Mouse (Mus musculus) lung, postnatal 0 days (tissue): ENCODE results near the gene Anapc13. TPM values are rescaled to one million over a fixed set of nuclear protein-coding genes. Genes with fewer than 3 reads are reported as not detected.

Source experiments
- ATAC-seq: fragments of 200-750 bp; cut with Nextera tagmentation; 2 replicates; pipeline ENCODE4 v1.8.0; 2017; ENCODE audit warnings: moderate library complexity
- DNase-seq: peaks from one replicate; pipeline ENCODE4 v3.0.0-alpha.2; 2016; ENCODE audit warnings: low spot score
- H3K27ac ChIP-seq: fragments of 300-500 bp; sonication (generic); 2 replicates; pipeline ENCODE4 v1.5.1; 2014; ENCODE audit warnings: antibody characterized with exemption, mild to moderate bottlenecking, low read length, mixed read lengths
- H3K27me3 ChIP-seq: fragments of 300-500 bp; sonication (generic); replicated peaks from 2 replicates; pipeline ENCODE4 v1.6.1; 2014; ENCODE audit warnings: low read length, mixed read lengths; ENCODE audit not compliant: insufficient read depth
- H3K36me3 ChIP-seq: fragments of 300-500 bp; sonication (generic); 2 replicates; pipeline ENCODE4 v1.6.1; 2014; ENCODE audit warnings: low read length, mixed read lengths; ENCODE audit not compliant: insufficient read depth
- H3K4me1 ChIP-seq: fragments of 300-500 bp; sonication (generic); 2 replicates; pipeline ENCODE4 v1.6.1; 2014; ENCODE audit warnings: antibody characterized with exemption, low read depth, low read length, mixed read lengths; ENCODE audit not compliant: insufficient read depth
- H3K4me2 ChIP-seq: fragments of 300-500 bp; sonication (generic); replicated peaks from 2 replicates; pipeline ENCODE4 v1.6.1; 2014; ENCODE audit warnings: low read depth, mild to moderate bottlenecking, low read length, moderate library complexity, mixed read lengths
- H3K4me3 ChIP-seq: fragments of 300-500 bp; sonication (generic); 2 replicates; pipeline ENCODE4 v1.5.1; 2014; ENCODE audit warnings: low read depth, low read length
- H3K9ac ChIP-seq: fragments of 300-500 bp; sonication (generic); replicated peaks from 2 replicates; pipeline ENCODE4 v1.6.1; 2014; ENCODE audit warnings: low read depth, mild to moderate bottlenecking
- H3K9me3 ChIP-seq: fragments of 300-500 bp; sonication (generic); 2 replicates; pipeline ENCODE4 v1.6.1; 2016; ENCODE audit warnings: low read length, mixed read lengths
- CTCF ChIP-seq: IDR thresholded peaks from 2 replicates; pipeline ENCODE4 v1.5.1; 2016; ENCODE audit warnings: antibody characterized with exemption, mild to moderate bottlenecking
- EP300 ChIP-seq: IDR thresholded peaks from 2 replicates; pipeline ENCODE4 v1.6.1; 2016; ENCODE audit warnings: antibody characterized with exemption, mild to moderate bottlenecking, control low read depth
- WGBS: fragments of 180-500 bp; shearing (Covaris S2); extraction: QIAGEN DNeasy Blood & Tissue Kit; methylation state at CpG from one replicate; pipeline ENCODE4 v1.1.7; 2014; 5-methylcytosine and 5-hydroxymethylcytosine counted together
- polyA plus RNA-seq: library from polyadenylated mRNA; unstranded; fragments of >200 nt; fragmentation: Nextera tagmentation; extraction: Ambion mirVana; gene quantifications from 2 replicates; pipeline ENCODE4 v1.2.1, GENCODE M21; 2015

Gene Anapc13
- polyA plus RNA-seq, 1 experiment from 2014 or later, result 151 TPM

DNA sequence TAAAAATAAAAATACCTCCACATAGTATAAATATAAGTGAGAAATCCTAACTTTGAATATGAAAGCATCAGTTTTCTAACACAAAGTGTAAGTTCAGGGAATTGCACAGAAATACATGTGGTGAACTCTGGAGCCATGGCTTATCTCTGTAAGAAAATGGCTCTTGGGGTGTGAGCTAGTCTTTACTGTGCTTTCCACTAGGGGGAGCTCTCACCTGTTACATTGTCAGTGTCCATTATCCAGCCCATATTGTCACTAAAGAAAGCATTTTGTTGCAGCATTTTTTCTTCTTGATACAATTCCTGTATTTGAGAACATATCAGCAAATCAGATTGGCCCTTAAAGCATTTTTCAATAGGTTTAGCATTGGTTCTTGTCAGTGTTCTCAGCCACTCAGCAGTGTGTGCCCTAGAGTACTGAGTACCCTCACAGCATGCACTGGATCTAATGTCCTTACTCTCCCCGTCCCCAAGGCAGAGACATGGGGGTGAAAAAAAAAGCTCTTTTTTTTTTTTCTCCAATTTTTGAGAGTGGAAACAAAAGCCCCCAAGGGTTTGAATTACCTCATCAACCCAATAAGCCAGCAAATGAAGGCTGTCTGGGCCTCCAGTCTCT, 6.9 kb downstream of the Anapc13 start:
- DNase-seq (peak; percentile 89), ATAC-seq (peak; percentile 55)
- H3K9ac ChIP-seq, result no peak overlapping the region
- no peaks in the 10 kb centered on the region for H3K9me3 ChIP-seq
- H3K36me3 ChIP-seq, result no peaks in the 10 kb centered on the region; the same call in 1 of the 2 replicates
- no peak overlapping the region for H3K4me3 ChIP-seq
- peaks cover 7% of the 10 kb centered on the region; the same call in 1 of the 2 replicates for H3K4me1 ChIP-seq
- WGBS, result 50% methylated on average over 1 of the region's 1 CpGs
- no peak overlapping the region for H3K27ac ChIP-seq
- no peaks in the 10 kb centered on the region for H3K27me3 ChIP-seq
- TF ChIP-seq EP300, result no peak
- TF ChIP-seq CTCF, result peak; percentile 88
- no peak overlapping the region for H3K4me2 ChIP-seq

GRCm38 (mm10) chr9:102634453-102634852, 8.4 kb downstream of the Anapc13 start:
- Histone ChIP-seq H3K4me1 (peaks cover 6% of the 10 kb centered on the region; the same call in 1 of the 2 replicates), H3K9ac (no peak overlapping the region), H3K4me2 (no peak overlapping the region), H3K4me3 (no peak overlapping the region), H3K27me3 (no peaks in the 10 kb centered on the region), H3K27ac (no peak overlapping the region), H3K36me3 (no peaks in the 10 kb centered on the region; the same call in 1 of the 2 replicates), H3K9me3 (no peaks in the 10 kb centered on the region)
- ATAC-seq (peak; percentile 40), DNase-seq (peak; percentile 55)
- WGBS, result 64% methylated on average over 8 of the region's 8 CpGs
- TF ChIP-seq CTCF, result no peak
- TF ChIP-seq EP300, result peak; percentile 92

DNA sequence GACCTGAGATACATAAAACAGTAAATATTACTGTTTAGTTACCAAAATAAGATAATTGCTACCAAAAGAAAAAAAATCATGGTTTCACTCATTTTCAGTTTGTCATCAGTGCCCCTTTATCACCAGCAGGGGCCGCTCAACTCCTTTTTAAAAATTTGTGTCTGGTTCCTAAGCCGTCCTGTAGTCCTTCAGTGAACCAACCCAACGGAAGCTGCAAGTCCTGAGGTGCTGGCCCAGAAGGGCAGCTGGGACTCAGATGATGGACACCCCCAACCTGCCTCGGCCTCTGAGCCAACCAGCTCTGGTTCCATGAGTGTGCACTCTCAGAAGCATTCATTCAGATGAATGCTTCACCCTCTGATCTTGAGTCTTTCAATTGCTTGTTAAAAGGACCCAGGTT, 10.5 kb downstream of the Anapc13 start:
- DNase-seq, result peak; percentile 87
- WGBS, result 6% methylated on average over 4 of the region's 4 CpGs
- no peak overlapping the region for H3K27ac ChIP-seq

GRCm38 (mm10) chr9:102637115-102637514, 11.0 kb downstream of the Anapc13 start:
- DNase-seq (peak; percentile 68), ATAC-seq (peak; percentile 54)
- no peaks in the 10 kb centered on the region; the same call in 1 of the 2 replicates for H3K36me3 ChIP-seq
- no peak overlapping the region for H3K9ac ChIP-seq
- no peak overlapping the region for H3K4me2 ChIP-seq
- H3K9me3 ChIP-seq, result no peaks in the 10 kb centered on the region
- H3K4me1 ChIP-seq, result peaks cover 6% of the 10 kb centered on the region; the same call in 1 of the 2 replicates
- H3K4me3 ChIP-seq, result no peak overlapping the region
- WGBS, result 26% methylated on average over 4 of the region's 4 CpGs
- TF ChIP-seq CTCF (no peak), EP300 (0 out of 2 replicates have a peak, but pooled peaks have one; percentile 18)
- H3K27me3 ChIP-seq, result no peaks in the 10 kb centered on the region
- no peak overlapping the region for H3K27ac ChIP-seq

More for the DNA sequence above, 10.5 kb downstream of the Anapc13 start:
- ATAC-seq, result peak; percentile 37
- H3K4me2 ChIP-seq, result no peak overlapping the region
- no peak overlapping the region for H3K9ac ChIP-seq
- peak; percentile 53; the same call in 1 of the 2 replicates for TF ChIP-seq EP300
- TF ChIP-seq CTCF, result peak; percentile 81
- H3K4me3 ChIP-seq, result no peak overlapping the region
- H3K9me3 ChIP-seq, result no peaks in the 10 kb centered on the region
- no peaks in the 10 kb centered on the region; the same call in 1 of the 2 replicates for H3K36me3 ChIP-seq
- peaks cover 6% of the 10 kb centered on the region; the same call in 1 of the 2 replicates for H3K4me1 ChIP-seq
- no peaks in the 10 kb centered on the region for H3K27me3 ChIP-seq

DNA sequence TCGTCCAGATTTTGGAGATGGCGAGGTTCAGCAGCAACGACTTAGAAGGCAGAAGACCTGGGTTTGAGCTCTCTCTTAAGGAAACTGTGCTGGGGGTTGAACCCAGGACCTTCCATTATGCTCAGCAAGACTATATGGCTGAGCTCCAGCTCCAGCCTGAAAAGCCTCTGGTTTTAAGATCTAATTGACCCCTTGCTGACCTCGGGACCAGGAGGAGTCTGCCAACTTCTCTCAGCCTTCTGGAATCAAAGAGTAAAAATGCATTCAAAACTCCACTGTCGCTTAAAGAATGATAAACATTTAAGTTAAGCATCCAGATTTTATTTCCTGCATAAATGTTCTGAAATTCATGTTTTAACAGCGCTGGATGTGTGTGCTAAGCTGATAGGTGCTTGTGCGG, 12.9 kb downstream of the Anapc13 start:
- WGBS, result 27% methylated on average over 7 of the region's 7 CpGs
- Histone ChIP-seq H3K4me3 (no peak overlapping the region), H3K27me3 (no peaks in the 10 kb centered on the region), H3K36me3 (no peaks in the 10 kb centered on the region), H3K9ac (no peak overlapping the region), H3K9me3 (no peaks in the 10 kb centered on the region), H3K27ac (peak overlapping the region; percentile 17; the same call in 1 of the 2 replicates), H3K4me2 (no peak overlapping the region), H3K4me1 (peaks cover 12% of the 10 kb centered on the region; the same call in 1 of the 2 replicates)
- TF ChIP-seq CTCF (no peak), EP300 (no peak)
- DNase-seq (peak; percentile 39), ATAC-seq (no peak)

- no peaks in the 10 kb centered on the region for H3K27me3 ChIP-seq
- DNase-seq (no peak), ATAC-seq (no peak)
- H3K4me1 ChIP-seq, result peaks cover 17% of the 10 kb centered on the region
- no peak overlapping the region for H3K27ac ChIP-seq
- no peak overlapping the region for H3K4me2 ChIP-seq
- no peak overlapping the region for H3K4me3 ChIP-seq
- 50% methylated on average over 8 of the region's 8 CpGs for WGBS
- no peaks in the 10 kb centered on the region for H3K36me3 ChIP-seq
- H3K9me3 ChIP-seq, result no peaks in the 10 kb centered on the region
- TF ChIP-seq CTCF (no peak), EP300 (no peak)
- H3K9ac ChIP-seq, result no peak overlapping the region
Measured at GRCm38 (mm10) chr9:102639510-102639909, 13.4 kb downstream of the Anapc13 start.
